Mouse (Mus musculus): ENCODE measurements around the gene Caln1. TPM values are rescaled to one million over a fixed set of nuclear protein-coding genes. Genes with fewer than 3 reads are reported as not detected.

Gene Caln1
- polyA plus RNA-seq (2012; ENCODE audit: insufficient read depth, insufficient read length, low replicate concordance, missing spikeins) = not detected in 2 replicates

- Histone ChIP-seq H3K4me3 (ENCODE audit: insufficient read depth, low read depth, low read length) (no peak within 1 kb of the TSS), H3K4me1 (ENCODE audit: control insufficient read depth, insufficient read depth, low read length) (no peaks in the 10 kb centered on the region), H3K27ac (ENCODE audit: insufficient read depth, low read depth, low read length) (no peak within 1 kb of the TSS)
- WGBS = 48% methylated on average over 11 of the region's 11 CpGs
- TF ChIP-seq POLR2A (IDR thresholded peaks at IDR 0.05; ENCODE audit: insufficient read depth, low read depth, low read length) (no peak), CTCF (IDR thresholded peaks at IDR 0.05; ENCODE audit: insufficient read depth, low read depth, low read length) (no peak)
These were observed at the start of gene Caln1 for GRCm38 (mm10) chr5:130369237-130369636. Caln1 (plus strand) TSS chr5:130369455.

DNA sequence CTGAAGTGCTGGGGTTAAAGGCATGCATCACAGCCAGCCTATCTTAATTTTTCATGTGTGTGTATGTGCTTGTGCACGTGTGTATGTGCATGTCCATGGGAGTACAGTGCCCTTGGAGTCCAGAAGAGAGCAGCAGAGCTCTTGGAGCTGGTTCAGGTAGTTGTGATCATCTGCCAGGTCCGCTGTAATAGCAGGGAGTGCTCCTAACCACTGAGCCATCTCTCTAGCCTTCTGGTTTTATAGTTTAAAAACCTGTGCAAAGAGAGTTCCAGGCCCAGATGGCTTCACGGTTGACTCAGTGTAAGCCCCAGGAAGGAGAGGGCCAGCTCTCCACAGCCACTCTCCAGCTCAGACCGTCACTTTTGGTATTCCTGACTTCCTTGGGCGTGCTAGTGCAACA, 49.5 kb upstream of the Caln1 start:
- Histone ChIP-seq H3K4me1 (ENCODE audit: control insufficient read depth, insufficient read depth, low read length) (no peaks in the 10 kb centered on the region), H3K27ac (ENCODE audit: insufficient read depth, low read depth, low read length) (no peak overlapping the region), H3K4me3 (ENCODE audit: insufficient read depth, low read depth, low read length) (no peak overlapping the region)
- 97% methylated on average over 5 of the region's 5 CpGs for WGBS
- TF ChIP-seq POLR2A (IDR thresholded peaks at IDR 0.05; ENCODE audit: insufficient read depth, low read depth, low read length) = no peak
- TF ChIP-seq CTCF (IDR thresholded peaks at IDR 0.05; ENCODE audit: insufficient read depth, low read depth, low read length) = no peak

GRCm38 (mm10) chr5:130320485-130320884, 48.8 kb upstream of the Caln1 start:
- TF ChIP-seq CTCF (IDR thresholded peaks at IDR 0.05; ENCODE audit: insufficient read depth, low read depth, low read length) = no peak
- TF ChIP-seq POLR2A (IDR thresholded peaks at IDR 0.05; ENCODE audit: insufficient read depth, low read depth, low read length) = no peak
- WGBS = 82% methylated on average over 3 of the region's 3 CpGs
- no peaks in the 10 kb centered on the region for H3K4me1 ChIP-seq (ENCODE audit: control insufficient read depth, insufficient read depth, low read length)

GRCm38 (mm10) chr5:130325486-130325885, 43.8 kb upstream of the Caln1 start:
- no peak overlapping the region for H3K27ac ChIP-seq (ENCODE audit: insufficient read depth, low read depth, low read length)
- H3K4me1 ChIP-seq (ENCODE audit: control insufficient read depth, insufficient read depth, low read length) = no peaks in the 10 kb centered on the region
- TF ChIP-seq POLR2A (IDR thresholded peaks at IDR 0.05; ENCODE audit: insufficient read depth, low read depth, low read length) (no peak), CTCF (IDR thresholded peaks at IDR 0.05; ENCODE audit: insufficient read depth, low read depth, low read length) (no peak)
- WGBS = 98% methylated on average over 8 of the region's 8 CpGs
- H3K4me3 ChIP-seq (ENCODE audit: insufficient read depth, low read depth, low read length) = no peak overlapping the region

More at GRCm38 (mm10) chr5:130320485-130320884, 48.8 kb upstream of the Caln1 start:
- Histone ChIP-seq H3K4me3 (ENCODE audit: insufficient read depth, low read depth, low read length) (no peak overlapping the region), H3K27ac (ENCODE audit: insufficient read depth, low read depth, low read length) (no peak overlapping the region)

- Histone ChIP-seq H3K4me3 (ENCODE audit: insufficient read depth, low read depth, low read length) (no peak overlapping the region), H3K27ac (ENCODE audit: insufficient read depth, low read depth, low read length) (no peak overlapping the region), H3K4me1 (ENCODE audit: control insufficient read depth, insufficient read depth, low read length) (no peaks in the 10 kb centered on the region)
- no peak for TF ChIP-seq CTCF (IDR thresholded peaks at IDR 0.05; ENCODE audit: insufficient read depth, low read depth, low read length)
- TF ChIP-seq POLR2A (IDR thresholded peaks at IDR 0.05; ENCODE audit: insufficient read depth, low read depth, low read length) = no peak
- WGBS = 72% methylated on average over 6 of the region's 6 CpGs
These were observed 41.5 kb upstream of the Caln1 start for GRCm38 (mm10) chr5:130327615-130328263.

DNA sequence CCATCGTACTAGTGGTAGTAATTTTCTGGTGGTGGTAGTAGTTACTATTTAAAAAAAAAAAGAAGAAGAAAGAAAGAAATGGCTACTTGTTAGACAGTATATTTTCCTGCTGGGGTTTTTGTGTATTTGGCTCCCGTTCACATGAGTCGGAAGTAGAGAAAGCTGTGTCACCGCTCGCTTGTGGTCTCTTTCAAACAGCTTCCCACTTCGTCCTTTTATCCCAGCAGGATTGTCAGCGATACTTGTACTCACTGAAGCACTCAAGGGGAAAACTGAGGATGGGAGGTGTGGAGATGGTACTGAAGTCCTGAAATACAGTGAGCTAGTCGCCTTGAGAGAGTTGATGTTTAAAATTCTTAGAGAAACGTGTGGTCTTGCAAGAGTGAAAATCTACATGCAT, 40.9 kb upstream of the Caln1 start:
- Histone ChIP-seq H3K4me1 (ENCODE audit: control insufficient read depth, insufficient read depth, low read length) (no peaks in the 10 kb centered on the region), H3K4me3 (ENCODE audit: insufficient read depth, low read depth, low read length) (no peak overlapping the region), H3K27ac (ENCODE audit: insufficient read depth, low read depth, low read length) (no peak overlapping the region)
- no peak for TF ChIP-seq CTCF (IDR thresholded peaks at IDR 0.05; ENCODE audit: insufficient read depth, low read depth, low read length)
- TF ChIP-seq POLR2A (IDR thresholded peaks at IDR 0.05; ENCODE audit: insufficient read depth, low read depth, low read length) = no peak
- 81% methylated on average over 9 of the region's 9 CpGs for WGBS

DNA sequence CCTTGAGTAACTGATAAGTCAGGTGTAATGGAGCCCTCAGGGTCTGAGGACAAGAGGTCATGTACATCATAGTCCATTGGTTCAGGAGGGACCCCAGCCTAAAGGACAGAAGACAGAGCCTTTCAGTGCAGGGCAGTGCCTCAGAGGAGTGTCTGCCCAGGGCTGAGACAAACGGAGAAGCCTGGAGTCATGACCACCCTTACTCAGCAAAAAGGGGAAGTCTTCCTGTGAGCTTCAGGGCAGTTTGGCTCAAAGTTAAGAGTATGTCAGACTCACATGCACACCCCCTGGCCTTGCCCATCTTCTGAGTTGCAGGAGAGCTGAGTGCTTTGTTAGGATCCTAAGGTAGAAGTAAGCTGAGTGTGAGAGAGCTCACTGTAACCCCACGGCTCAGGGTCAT, 39.4 kb upstream of the Caln1 start:
- H3K27ac ChIP-seq (ENCODE audit: insufficient read depth, low read depth, low read length) = no peak overlapping the region
- WGBS = 99% methylated on average over 2 of the region's 2 CpGs
- TF ChIP-seq CTCF (IDR thresholded peaks at IDR 0.05; ENCODE audit: insufficient read depth, low read depth, low read length) (no peak), POLR2A (IDR thresholded peaks at IDR 0.05; ENCODE audit: insufficient read depth, low read depth, low read length) (no peak)
- no peak overlapping the region for H3K4me3 ChIP-seq (ENCODE audit: insufficient read depth, low read depth, low read length)
- no peaks in the 10 kb centered on the region; the same call in 1 of the 2 replicates for H3K4me1 ChIP-seq (ENCODE audit: control insufficient read depth, insufficient read depth, low read length)

DNA sequence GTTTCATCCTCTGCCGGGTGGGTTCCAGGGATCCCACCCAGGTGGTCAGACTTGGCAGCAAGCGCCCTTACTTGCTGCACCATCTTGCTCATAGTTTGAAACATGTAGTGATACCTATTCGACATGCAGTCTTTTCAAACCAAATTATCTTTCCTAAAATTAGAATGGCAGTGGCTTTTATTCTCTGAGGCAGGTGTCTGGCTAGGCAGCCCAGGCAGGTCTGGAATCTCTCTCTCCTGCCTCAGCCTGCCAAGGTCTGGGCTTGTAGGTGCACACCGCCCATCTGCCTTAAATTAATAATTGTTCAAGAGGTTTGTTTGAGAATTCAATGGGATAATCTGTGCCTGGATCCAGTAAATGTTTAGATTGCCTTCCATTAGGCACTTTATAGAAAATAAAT, 38.5 kb upstream of the Caln1 start:
- Histone ChIP-seq H3K4me1 (ENCODE audit: control insufficient read depth, insufficient read depth, low read length) (no peaks in the 10 kb centered on the region; the same call in 1 of the 2 replicates), H3K27ac (ENCODE audit: insufficient read depth, low read depth, low read length) (no peak overlapping the region), H3K4me3 (ENCODE audit: insufficient read depth, low read depth, low read length) (no peak overlapping the region)
- no peak for TF ChIP-seq CTCF (IDR thresholded peaks at IDR 0.05; ENCODE audit: insufficient read depth, low read depth, low read length)
- no peak for TF ChIP-seq POLR2A (IDR thresholded peaks at IDR 0.05; ENCODE audit: insufficient read depth, low read depth, low read length)
- 94% methylated on average over 4 of the region's 4 CpGs for WGBS

- H3K4me1 ChIP-seq (ENCODE audit: control insufficient read depth, insufficient read depth, low read length) = no peaks in the 10 kb centered on the region; the same call in 1 of the 2 replicates
- WGBS = 68% methylated on average over 4 of the region's 4 CpGs
- H3K27ac ChIP-seq (ENCODE audit: insufficient read depth, low read depth, low read length) = no peak overlapping the region
These were observed 38.0 kb upstream of the Caln1 start for GRCm38 (mm10) chr5:130331206-130331605.

More at GRCm38 (mm10) chr5:130331206-130331605, 38.0 kb upstream of the Caln1 start:
- H3K4me3 ChIP-seq (ENCODE audit: insufficient read depth, low read depth, low read length) = no peak overlapping the region
- TF ChIP-seq CTCF (IDR thresholded peaks at IDR 0.05; ENCODE audit: insufficient read depth, low read depth, low read length) (no peak), POLR2A (IDR thresholded peaks at IDR 0.05; ENCODE audit: insufficient read depth, low read depth, low read length) (no peak)

Measured in olfactory bulb, adult 2 months (tissue).